Mouse (Mus musculus): ENCODE data around the gene Iqcf6. TPM values are rescaled to one million over a fixed set of nuclear protein-coding genes. Genes with fewer than 3 reads are reported as not detected.

Gene Iqcf6
- polyA plus RNA-seq, 1 experiment: not detected

DNA sequence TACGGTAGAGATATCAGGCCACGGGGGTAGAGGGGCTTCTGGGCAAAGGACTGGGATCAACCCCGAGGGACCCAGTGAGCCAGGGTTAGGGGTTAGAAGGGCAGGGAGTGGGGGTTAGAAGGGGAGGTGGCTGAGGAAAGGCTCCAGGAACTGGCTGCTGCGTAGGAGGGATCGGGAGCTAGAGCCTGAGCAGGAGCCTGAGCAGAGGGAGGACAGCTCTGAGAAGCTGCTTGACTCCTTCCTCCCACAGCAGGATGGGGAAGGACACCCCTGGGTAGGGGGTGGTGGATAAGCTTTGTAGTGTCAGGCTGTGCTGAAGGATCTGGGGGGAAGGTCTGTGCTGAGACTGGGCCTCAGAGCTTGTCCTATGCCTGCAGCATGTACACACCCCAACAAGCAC lies 30.4 kb downstream of the Iqcf6 start:
- Histone ChIP-seq H3K27ac (ENCODE audit: insufficient read depth, low read depth, low read length) (no peak overlapping the region), H3K36me3 (ENCODE audit: control insufficient read depth, insufficient read depth, low read length) (no peaks in the 10 kb centered on the region), H3K4me3 (ENCODE audit: insufficient read depth, low read depth, low read length) (no peak overlapping the region), H3K27me3 (replicated peaks; ENCODE audit: control insufficient read depth, insufficient read depth, low read length) (0 out of 2 replicates have a peak, but pooled peaks cover 4% of the 10 kb centered on the region), H3K4me1 (ENCODE audit: control insufficient read depth, insufficient read depth, low read length) (no peaks in the 10 kb centered on the region)
- DNase-seq: no peak
- WGBS: 41% methylated on average over 5 of the region's 5 CpGs
- TF ChIP-seq POLR2A (IDR thresholded peaks at IDR 0.05; ENCODE audit: low read depth, low read length) (no peak), CTCF (conservative IDR thresholded peaks at IDR 0.05; ENCODE audit: insufficient read depth, insufficient read length, low read depth, low read length) (no peak)

- WGBS: 74% methylated on average over 5 of the region's 5 CpGs
- Histone ChIP-seq H3K27ac (ENCODE audit: insufficient read depth, low read depth, low read length) (no peak overlapping the region), H3K36me3 (ENCODE audit: control insufficient read depth, insufficient read depth, low read length) (no peaks in the 10 kb centered on the region), H3K4me3 (ENCODE audit: insufficient read depth, low read depth, low read length) (no peak overlapping the region), H3K27me3 (replicated peaks; ENCODE audit: control insufficient read depth, insufficient read depth, low read length) (0 out of 2 replicates have a peak, but pooled peaks cover 4% of the 10 kb centered on the region), H3K4me1 (ENCODE audit: control insufficient read depth, insufficient read depth, low read length) (no peaks in the 10 kb centered on the region)
- no peak for TF ChIP-seq CTCF (conservative IDR thresholded peaks at IDR 0.05; ENCODE audit: insufficient read depth, insufficient read length, low read depth, low read length)
- TF ChIP-seq POLR2A (IDR thresholded peaks at IDR 0.05; ENCODE audit: low read depth, low read length): no peak
- no peak for DNase-seq
Observed at GRCm38 (mm10) chr9:106657592-106657991, 31.2 kb downstream of the Iqcf6 start.

DNA sequence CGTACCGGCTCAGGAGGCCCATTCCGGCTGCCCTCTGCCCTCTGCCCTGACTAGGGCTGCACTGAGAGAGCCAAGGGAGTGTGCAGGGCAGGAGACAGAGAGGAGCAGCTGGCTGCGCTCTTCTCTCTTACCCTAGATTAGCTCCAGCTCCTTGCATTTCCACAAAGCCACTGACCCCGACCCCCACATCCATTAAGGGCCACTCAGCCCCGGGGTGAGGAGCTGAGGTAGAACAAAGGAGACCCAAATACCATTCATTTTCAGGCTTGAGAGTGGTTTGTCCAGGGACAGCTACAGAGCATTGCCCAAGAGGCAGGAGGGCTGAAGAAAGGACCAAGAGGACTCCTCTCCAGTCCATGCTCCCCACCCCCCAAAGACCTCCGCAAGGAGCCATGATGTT lies 33.1 kb downstream of the Iqcf6 start:
- Histone ChIP-seq H3K27me3 (replicated peaks; ENCODE audit: control insufficient read depth, insufficient read depth, low read length) (0 out of 2 replicates have a peak, but pooled peaks cover 4% of the 10 kb centered on the region), H3K4me1 (ENCODE audit: control insufficient read depth, insufficient read depth, low read length) (no peaks in the 10 kb centered on the region), H3K27ac (ENCODE audit: insufficient read depth, low read depth, low read length) (no peak overlapping the region), H3K4me3 (ENCODE audit: insufficient read depth, low read depth, low read length) (no peak overlapping the region), H3K36me3 (ENCODE audit: control insufficient read depth, insufficient read depth, low read length) (no peaks in the 10 kb centered on the region)
- WGBS: 59% methylated on average over 7 of the region's 7 CpGs
- TF ChIP-seq CTCF (conservative IDR thresholded peaks at IDR 0.05; ENCODE audit: insufficient read depth, insufficient read length, low read depth, low read length): no peak
- no peak for TF ChIP-seq POLR2A (IDR thresholded peaks at IDR 0.05; ENCODE audit: low read depth, low read length)
- DNase-seq: no peak

- Histone ChIP-seq H3K27ac (ENCODE audit: insufficient read depth, low read depth, low read length) (no peak overlapping the region), H3K4me3 (ENCODE audit: insufficient read depth, low read depth, low read length) (no peak overlapping the region), H3K4me1 (ENCODE audit: control insufficient read depth, insufficient read depth, low read length) (no peaks in the 10 kb centered on the region), H3K27me3 (replicated peaks; ENCODE audit: control insufficient read depth, insufficient read depth, low read length) (0 out of 2 replicates have a peak, but pooled peaks cover 4% of the 10 kb centered on the region), H3K36me3 (ENCODE audit: control insufficient read depth, insufficient read depth, low read length) (no peaks in the 10 kb centered on the region)
- TF ChIP-seq POLR2A (IDR thresholded peaks at IDR 0.05; ENCODE audit: low read depth, low read length) (no peak), CTCF (conservative IDR thresholded peaks at IDR 0.05; ENCODE audit: insufficient read depth, insufficient read length, low read depth, low read length) (no peak)
- DNase-seq: no peak
- 78% methylated on average over 1 of the region's 1 CpGs for WGBS
Observed at GRCm38 (mm10) chr9:106659935-106660334, 33.6 kb downstream of the Iqcf6 start.

GRCm38 (mm10) chr9:106663200-106663599 lies 36.8 kb downstream of the Iqcf6 start:
- Histone ChIP-seq H3K4me3 (ENCODE audit: insufficient read depth, low read depth, low read length) (no peak overlapping the region), H3K36me3 (ENCODE audit: control insufficient read depth, insufficient read depth, low read length) (no peaks in the 10 kb centered on the region), H3K4me1 (ENCODE audit: control insufficient read depth, insufficient read depth, low read length) (no peaks in the 10 kb centered on the region), H3K27ac (ENCODE audit: insufficient read depth, low read depth, low read length) (no peak overlapping the region), H3K27me3 (replicated peaks; ENCODE audit: control insufficient read depth, insufficient read depth, low read length) (no peaks in the 10 kb centered on the region)
- no peak for DNase-seq
- 70% methylated on average over 6 of the region's 6 CpGs for WGBS
- TF ChIP-seq POLR2A (IDR thresholded peaks at IDR 0.05; ENCODE audit: low read depth, low read length) (no peak), CTCF (conservative IDR thresholded peaks at IDR 0.05; ENCODE audit: insufficient read depth, insufficient read length, low read depth, low read length) (no peak)

- no peaks in the 10 kb centered on the region; the same call in 1 of the 2 replicates for H3K36me3 ChIP-seq (ENCODE audit: control insufficient read depth, insufficient read depth, low read length)
- TF ChIP-seq POLR2A (IDR thresholded peaks at IDR 0.05; ENCODE audit: low read depth, low read length) (no peak), CTCF (conservative IDR thresholded peaks at IDR 0.05; ENCODE audit: insufficient read depth, insufficient read length, low read depth, low read length) (no peak)
Observed at GRCm38 (mm10) chr9:106664433-106664832, 38.1 kb downstream of the Iqcf6 start.

DNA sequence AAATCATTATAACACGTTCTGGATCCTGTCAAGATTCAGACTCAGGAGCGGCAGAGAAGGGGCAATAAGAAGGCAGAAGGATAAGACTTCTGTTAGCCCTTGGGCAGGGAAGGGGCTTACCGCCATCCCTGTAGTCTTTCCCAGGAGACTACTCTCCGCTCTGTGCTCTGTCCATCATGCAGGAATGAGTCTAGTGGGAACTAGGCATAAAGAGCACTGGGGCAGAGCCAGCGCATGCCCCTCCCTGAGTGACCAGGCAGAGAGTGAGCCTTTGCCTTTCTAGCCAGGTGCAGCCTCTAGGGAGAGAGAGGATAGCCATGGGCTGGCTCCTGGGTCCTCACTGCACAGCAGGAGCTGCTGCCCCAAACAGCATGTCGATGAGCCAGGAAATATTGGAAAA lies 38.5 kb downstream of the Iqcf6 start:
- WGBS: 87% methylated on average over 6 of the region's 6 CpGs
- Histone ChIP-seq H3K36me3 (ENCODE audit: control insufficient read depth, insufficient read depth, low read length) (no peaks in the 10 kb centered on the region; the same call in 1 of the 2 replicates), H3K4me1 (ENCODE audit: control insufficient read depth, insufficient read depth, low read length) (no peaks in the 10 kb centered on the region)

More at GRCm38 (mm10) chr9:106664433-106664832, 38.1 kb downstream of the Iqcf6 start:
- H3K4me3 ChIP-seq (ENCODE audit: insufficient read depth, low read depth, low read length): no peak overlapping the region
- 87% methylated on average over 4 of the region's 4 CpGs for WGBS
- H3K27me3 ChIP-seq (replicated peaks; ENCODE audit: control insufficient read depth, insufficient read depth, low read length): no peaks in the 10 kb centered on the region
- H3K27ac ChIP-seq (ENCODE audit: insufficient read depth, low read depth, low read length): no peak overlapping the region
- H3K4me1 ChIP-seq (ENCODE audit: control insufficient read depth, insufficient read depth, low read length): no peaks in the 10 kb centered on the region
- DNase-seq: no peak

More for the DNA sequence above, 38.5 kb downstream of the Iqcf6 start:
- no peak overlapping the region for H3K4me3 ChIP-seq (ENCODE audit: insufficient read depth, low read depth, low read length)
- no peak overlapping the region for H3K27ac ChIP-seq (ENCODE audit: insufficient read depth, low read depth, low read length)
- no peak for DNase-seq
- no peaks in the 10 kb centered on the region for H3K27me3 ChIP-seq (replicated peaks; ENCODE audit: control insufficient read depth, insufficient read depth, low read length)
- TF ChIP-seq CTCF (conservative IDR thresholded peaks at IDR 0.05; ENCODE audit: insufficient read depth, insufficient read length, low read depth, low read length) (no peak), POLR2A (IDR thresholded peaks at IDR 0.05; ENCODE audit: low read depth, low read length) (no peak)
